Mouse (Mus musculus) E14TG2a.4 (cell line): ENCODE results near the gene Espnl.

ENCODE experiments used
- CTCF ChIP-seq: conservative IDR thresholded peaks from 2 replicates; pipeline ENCODE4 v1.5.1; 2014; ENCODE audit warnings: low read length
- NANOG ChIP-seq: IDR thresholded peaks from 2 replicates; pipeline ENCODE4 v1.6.1; 2014; ENCODE audit warnings: borderline replicate concordance, low read length, mixed read lengths

DNA sequence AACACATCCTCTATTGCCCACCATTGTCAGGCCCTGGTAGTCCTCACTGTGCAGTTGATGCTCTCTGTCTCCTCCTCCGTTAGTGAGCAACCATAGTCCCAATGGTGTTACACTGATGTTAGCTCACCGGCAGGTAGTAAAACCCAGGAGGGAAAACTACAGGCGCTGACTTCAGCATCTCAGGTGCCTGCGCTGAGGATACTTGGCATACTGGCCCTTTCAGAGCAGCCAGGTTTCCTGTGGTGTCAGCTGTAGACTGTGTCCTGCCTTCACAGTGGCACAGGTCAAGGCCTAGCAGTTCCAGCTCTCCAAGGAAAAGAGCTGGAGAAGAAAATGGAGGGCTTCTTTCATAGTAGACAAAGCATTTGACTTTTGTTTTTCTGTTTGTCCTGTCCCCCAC lies 45.3 kb upstream of the Espnl start:
- no peak for TF ChIP-seq CTCF
- no peak for TF ChIP-seq NANOG
